Mouse (Mus musculus): ENCODE measurements around the gene Acot1.
"Not testable (repeated sequence)": the region's sequence is repeated elsewhere in the genome, so short reads cannot be mapped to it uniquely, and the experiment has no call there.

- TF ChIP-seq POLR2A (IDR thresholded peaks at IDR 0.05; ENCODE audit: insufficient read depth, low read length); CTCF (IDR thresholded peaks at IDR 0.05; ENCODE audit: low read depth, low read length): not testable (repeated sequence)
These were observed 19.0 kb downstream of the Acot1 start for GRCm38 (mm10) chr12:84028328-84028727.
